ENCODE assay signal across 25 mouse cellular contexts in genomic region chr9:102923836-102924235, GRCm38 (mm10).
DNase-seq lines count a peak whose midpoint lies in the region; ATAC-seq and TF ChIP-seq lines count a peak whose summit lies in the region.
"Had no signal": no experiment of that assay in that cellular context is flagged by ENCODE, and none has a peak within 500 bp of the region (broad histone marks: within the 10 kb centered on the region; RNA-seq: fewer than 3 reads in every experiment).

No protein-coding gene starts in this region.

- peaks cover 9% of the 10 kb centered on the region for H3K4me1 ChIP-seq in heart, embryonic 16.5 days (ENCODE audit: control insufficient read depth, insufficient read depth, low read length)
- peaks cover 60% of the 10 kb centered on the region for H3K4me1 ChIP-seq in G1E (ENCODE audit: insufficient read depth, low read depth, low read length)
- 0 out of 2 replicates have a peak, but pooled peaks cover 2% of the 10 kb centered on the region for H3K4me1 ChIP-seq in intestine, postnatal 0 days (replicated peaks; ENCODE audit: control insufficient read depth, insufficient read depth, low read length)
- H3K4me1 ChIP-seq in hindbrain, embryonic 14.5 days (replicated peaks; ENCODE audit: control insufficient read depth, insufficient read depth, low read length) = no peaks in the 10 kb centered on the region
- H3K4me1 ChIP-seq: embryonic facial prominence, embryonic 12.5 days; limb, embryonic 12.5 days; liver, embryonic 15.5 days; midbrain, embryonic 12.5 days; neural tube, embryonic 12.5 days had no signal

- no peak for ATAC-seq in heart, embryonic 16.5 days (replicated peaks; ENCODE audit: extremely low read depth, insufficient read depth, low FRiP score)
- no peak for ATAC-seq in G1E (ENCODE audit: extremely low read depth, insufficient number of reproducible peaks, low FRiP score, poor library complexity, severe bottlenecking)
- ATAC-seq in intestine, postnatal 0 days = peak; percentile 81
- no peak for ATAC-seq in hindbrain, embryonic 14.5 days (ENCODE audit: low FRiP score)
- ATAC-seq: forebrain, embryonic 14.5 days had no signal

- H3K4me3 ChIP-seq in heart, embryonic 16.5 days (ENCODE audit: low read length) = no peak overlapping the region
- H3K4me3 ChIP-seq in G1E (ENCODE audit: low read depth, low read length) = peak overlapping the region; percentile 66
- H3K4me3 ChIP-seq in intestine, postnatal 0 days (ENCODE audit: low read depth, low read length) = no peak overlapping the region
- H3K4me3 ChIP-seq in hindbrain, embryonic 14.5 days (replicated peaks; ENCODE audit: low read length) = no peak overlapping the region
- H3K4me3 ChIP-seq: embryonic facial prominence, embryonic 12.5 days; limb, embryonic 12.5 days; liver, embryonic 15.5 days; midbrain, embryonic 12.5 days; myocyte; neural tube, embryonic 12.5 days had no signal

- H3K36me3 ChIP-seq in heart, embryonic 16.5 days (ENCODE audit: control insufficient read depth, insufficient read depth) = no peaks in the 10 kb centered on the region
- H3K36me3 ChIP-seq in G1E (replicated peaks) = peaks cover 14% of the 10 kb centered on the region
- H3K36me3 ChIP-seq in intestine, postnatal 0 days (ENCODE audit: control insufficient read depth, insufficient read depth) = no peaks in the 10 kb centered on the region
- no peaks in the 10 kb centered on the region for H3K36me3 ChIP-seq in hindbrain, embryonic 14.5 days (replicated peaks; ENCODE audit: control insufficient read depth, insufficient read depth)
- H3K36me3 ChIP-seq: embryonic facial prominence, embryonic 12.5 days; limb, embryonic 12.5 days; liver, embryonic 15.5 days; midbrain, embryonic 12.5 days; neural tube, embryonic 12.5 days had no signal

- no peaks in the 10 kb centered on the region for H3K9me3 ChIP-seq in heart, embryonic 16.5 days (replicated peaks; ENCODE audit: control insufficient read depth, low read length)
- no peaks in the 10 kb centered on the region for H3K9me3 ChIP-seq in G1E (replicated peaks)
- H3K9me3 ChIP-seq in intestine, postnatal 0 days (ENCODE audit: control insufficient read depth) = no peaks in the 10 kb centered on the region
- no peaks in the 10 kb centered on the region for H3K9me3 ChIP-seq in hindbrain, embryonic 14.5 days (ENCODE audit: control insufficient read depth, low read length)
- H3K9me3 ChIP-seq: embryonic facial prominence, embryonic 12.5 days; limb, embryonic 12.5 days; liver, embryonic 15.5 days; midbrain, embryonic 12.5 days; neural tube, embryonic 12.5 days had no signal

- 54% methylated on average over 11 of the region's 11 CpGs for WGBS in heart, embryonic 16.5 days
- WGBS in intestine, postnatal 0 days = 28% methylated on average over 11 of the region's 11 CpGs
- 88% methylated on average over 11 of the region's 11 CpGs for WGBS in hindbrain, embryonic 14.5 days

- H3K4me2 ChIP-seq in heart, embryonic 16.5 days (ENCODE audit: low read depth, low read length) = peak overlapping the region; percentile 7; the same call in 1 of the 2 replicates
- H3K4me2 ChIP-seq in intestine, postnatal 0 days (replicated peaks; ENCODE audit: low read depth) = no peak overlapping the region
- no peak overlapping the region for H3K4me2 ChIP-seq in hindbrain, embryonic 14.5 days (replicated peaks)
- H3K4me2 ChIP-seq: embryonic facial prominence, embryonic 12.5 days; limb, embryonic 12.5 days; liver, embryonic 15.5 days; lung, embryonic 14.5 days; midbrain, embryonic 12.5 days; neural tube, embryonic 12.5 days had no signal

- DNase-seq in heart, adult 8-10 months (ENCODE audit: low spot score) = no peak
- DNase-seq in G1E (ENCODE audit: low spot score) = no peak
- no peak for DNase-seq in hindbrain, embryonic 14.5 days (ENCODE audit: low spot score)
- DNase-seq in left cerebral cortex, postnatal 10 days (ENCODE audit: extremely low spot score in 1 of 2, low spot score in 2 of 2) = no peak
- DNase-seq: adrenal gland, postnatal 10 days; B cell, adult 2 months; cerebellum, adult 8-10 months; cerebellum, postnatal 36 days; kidney, adult 18-20 months; kidney, postnatal 36 days; layer of hippocampus, postnatal 36 days; lung, embryonic 14.5 days; lung, postnatal 36 days; right cerebral cortex, adult 18-20 months; right cerebral cortex, postnatal 4 days had no signal

- intact Hi-C loops in left cerebral cortex, postnatal 10 days (cut with DNase I) = no loop called here

- no peak for TF ChIP-seq CTCF in G1E (IDR thresholded peaks at IDR 0.05; ENCODE audit: low read depth, low read length)
- TF ChIP-seq CTCF in intestine, postnatal 0 days (IDR thresholded peaks at IDR 0.05; ENCODE audit: low read depth) = no peak

- no peaks in the 10 kb centered on the region for H3K27me3 ChIP-seq in heart, embryonic 16.5 days (ENCODE audit: control insufficient read depth, insufficient read depth, low read length)
- no peaks in the 10 kb centered on the region for H3K27me3 ChIP-seq in G1E (ENCODE audit: insufficient read depth, low read length)
- H3K27me3 ChIP-seq in intestine, postnatal 0 days (replicated peaks; ENCODE audit: control insufficient read depth, insufficient read depth, low read length) = no peaks in the 10 kb centered on the region
- H3K27me3 ChIP-seq in hindbrain, embryonic 14.5 days (ENCODE audit: control insufficient read depth, insufficient read depth, low read length) = no peaks in the 10 kb centered on the region
- H3K27me3 ChIP-seq: embryonic facial prominence, embryonic 12.5 days; limb, embryonic 12.5 days; liver, embryonic 15.5 days; midbrain, embryonic 12.5 days; neural tube, embryonic 12.5 days; Patski had no signal

- H3K27ac ChIP-seq in heart, embryonic 16.5 days (ENCODE audit: low read length) = no peak overlapping the region
- peak overlapping the region; percentile 76 for H3K27ac ChIP-seq in intestine, postnatal 0 days (ENCODE audit: low read depth, low read length)
- no peak overlapping the region for H3K27ac ChIP-seq in hindbrain, embryonic 14.5 days
- H3K27ac ChIP-seq: embryonic facial prominence, embryonic 12.5 days; limb, embryonic 12.5 days; liver, embryonic 15.5 days; midbrain, embryonic 12.5 days; neural tube, embryonic 12.5 days had no signal

- 0 out of 2 replicates have a peak overlapping the region, but pooled peaks have one; percentile 12 for H3K9ac ChIP-seq in heart, embryonic 16.5 days (ENCODE audit: low read length)
- H3K9ac ChIP-seq in intestine, postnatal 0 days (ENCODE audit: low read depth, low read length) = no peak overlapping the region
- H3K9ac ChIP-seq in hindbrain, embryonic 14.5 days = no peak overlapping the region
- H3K9ac ChIP-seq: embryonic facial prominence, embryonic 12.5 days; limb, embryonic 12.5 days; liver, embryonic 15.5 days; lung, embryonic 14.5 days; midbrain, embryonic 12.5 days; neural tube, embryonic 12.5 days had no signal
